Mouse (Mus musculus): ENCODE measurements around the gene Cpsf6. TPM values are rescaled to one million over a fixed set of nuclear protein-coding genes. Genes with fewer than 3 reads are reported as not detected.

The Cpsf6 gene
- polyA plus RNA-seq, 2 experiments from 2014 or later: 116 to 124 TPM

DNA sequence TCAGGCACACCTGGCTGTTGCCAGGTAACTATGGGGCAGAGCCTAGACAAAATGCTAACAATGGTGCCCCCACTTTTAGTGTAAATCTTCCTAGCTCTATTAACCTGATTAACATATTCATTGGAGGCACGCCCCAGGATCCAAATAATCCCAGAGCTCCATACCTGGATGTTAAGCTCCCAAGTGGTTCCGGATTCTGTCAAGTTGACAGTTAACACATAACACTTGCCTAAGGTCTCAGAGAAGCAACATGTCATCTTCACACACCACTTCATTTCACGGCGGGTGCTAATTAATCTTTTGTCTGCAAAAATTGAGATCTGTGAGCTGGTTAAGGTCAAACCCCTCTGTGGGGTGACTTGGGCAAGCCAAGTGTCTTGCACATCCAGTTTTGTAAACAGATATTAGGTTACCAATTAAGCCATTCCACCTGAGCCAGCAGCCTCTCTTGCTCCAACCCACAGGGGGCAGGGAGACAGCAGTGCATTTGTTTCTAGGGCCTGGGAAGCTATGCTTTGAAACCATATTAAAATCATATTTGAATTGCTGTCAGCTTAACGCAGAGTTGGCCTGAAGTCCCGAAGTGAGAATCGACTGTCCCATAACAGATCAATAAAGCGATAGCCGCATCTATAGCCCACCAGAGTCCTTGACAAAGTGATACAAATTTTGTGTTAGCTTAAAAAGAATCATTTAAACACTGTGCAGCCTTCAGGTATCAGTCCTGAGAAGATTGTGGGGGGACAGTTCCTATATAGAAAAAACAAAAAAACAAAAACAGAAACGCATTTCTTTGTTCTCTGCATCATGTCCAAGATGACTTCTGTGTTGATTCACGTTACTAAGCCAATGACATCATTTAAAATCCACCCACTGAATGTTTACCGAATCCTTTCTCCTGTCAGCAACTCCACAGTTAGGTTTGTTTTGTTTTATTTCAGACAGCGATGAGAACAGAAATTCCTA, 34.0 kb upstream of the Cpsf6 start:
- ATAC-seq: no peak

DNA sequence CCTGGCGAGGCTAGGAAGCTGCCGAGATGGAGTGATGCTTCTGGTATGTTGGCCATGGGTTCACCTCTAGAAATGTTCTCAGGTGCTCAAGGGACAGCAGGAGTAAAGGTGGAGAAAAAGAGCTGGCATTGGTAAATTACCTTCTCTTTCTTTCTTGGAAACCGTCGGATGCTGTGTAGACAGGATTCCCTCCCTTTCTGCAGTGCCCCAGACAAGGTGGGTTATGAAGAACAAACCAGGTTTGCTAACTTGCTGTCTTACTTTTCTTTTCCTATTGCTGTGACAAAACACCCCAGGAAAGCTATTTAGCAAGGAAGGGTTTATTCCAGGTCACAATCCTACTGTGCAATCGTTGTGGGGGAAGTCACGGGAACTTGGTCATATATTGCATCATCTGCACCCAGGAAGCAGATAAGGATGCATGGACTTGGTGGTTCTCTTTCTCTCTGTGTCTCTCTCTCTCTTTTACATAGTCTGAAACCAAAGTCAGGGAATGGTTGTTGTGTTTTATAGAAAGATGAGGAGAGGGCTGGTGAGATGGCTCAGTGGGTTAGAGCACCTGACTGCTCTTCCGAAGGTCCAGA, 32.8 kb upstream of the Cpsf6 start:
- no peak for ATAC-seq

DNA sequence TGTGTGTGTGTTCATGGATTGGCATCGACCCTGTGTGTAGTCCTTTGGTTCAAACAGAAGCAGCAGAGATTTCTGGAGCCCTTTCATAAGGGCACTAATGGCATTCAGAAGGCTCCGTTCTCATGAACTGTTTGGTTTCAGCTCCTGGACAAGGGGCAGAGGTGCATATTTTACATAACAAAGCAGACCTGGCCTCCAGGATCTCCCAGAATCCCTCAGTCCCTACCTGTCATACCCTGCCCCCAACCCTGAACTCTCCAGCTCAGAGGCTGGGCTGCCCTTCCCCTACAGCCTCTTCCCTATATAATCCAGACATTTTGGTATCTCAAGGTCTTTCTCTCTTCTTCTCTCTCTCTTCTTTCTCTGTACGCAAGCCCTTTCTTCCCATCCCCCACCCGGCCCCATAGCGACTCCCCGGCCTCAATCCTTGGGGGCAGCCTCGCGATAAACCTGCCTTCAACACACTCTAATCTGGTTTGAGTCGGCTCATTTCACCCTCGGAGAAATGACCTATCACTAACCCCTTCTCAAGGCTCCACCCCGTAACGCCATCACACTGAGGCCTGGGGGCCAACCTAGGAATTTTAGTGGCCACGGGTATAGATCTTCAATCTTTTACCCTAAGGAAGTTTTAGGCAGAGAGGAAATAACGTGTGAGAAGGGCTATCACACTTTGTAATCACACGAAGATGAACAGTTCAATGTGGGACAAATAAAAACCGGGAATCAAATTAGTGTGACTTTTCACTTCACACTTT, 32.1 kb upstream of the Cpsf6 start:
- ATAC-seq: no peak

DNA sequence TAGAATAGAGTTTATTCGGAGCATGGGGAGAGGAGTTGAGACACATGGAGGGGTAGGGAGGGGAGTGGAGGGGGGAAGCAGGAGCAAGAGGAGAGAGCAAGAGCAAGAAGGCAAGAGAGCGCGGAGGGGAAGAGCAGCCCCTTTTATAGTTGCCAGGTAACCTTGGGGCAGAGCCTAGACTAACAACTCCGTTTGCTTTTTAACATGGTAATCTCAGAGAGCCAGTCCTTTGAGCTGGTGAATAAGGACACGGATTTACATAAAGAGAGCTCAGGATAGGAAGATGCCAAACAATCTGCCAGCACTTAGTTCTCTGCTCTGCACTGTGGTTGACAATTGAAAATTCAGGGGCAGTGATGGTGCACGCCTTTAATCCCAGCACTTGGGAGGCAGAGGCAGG, 31.3 kb upstream of the Cpsf6 start:
- ATAC-seq: no peak

DNA sequence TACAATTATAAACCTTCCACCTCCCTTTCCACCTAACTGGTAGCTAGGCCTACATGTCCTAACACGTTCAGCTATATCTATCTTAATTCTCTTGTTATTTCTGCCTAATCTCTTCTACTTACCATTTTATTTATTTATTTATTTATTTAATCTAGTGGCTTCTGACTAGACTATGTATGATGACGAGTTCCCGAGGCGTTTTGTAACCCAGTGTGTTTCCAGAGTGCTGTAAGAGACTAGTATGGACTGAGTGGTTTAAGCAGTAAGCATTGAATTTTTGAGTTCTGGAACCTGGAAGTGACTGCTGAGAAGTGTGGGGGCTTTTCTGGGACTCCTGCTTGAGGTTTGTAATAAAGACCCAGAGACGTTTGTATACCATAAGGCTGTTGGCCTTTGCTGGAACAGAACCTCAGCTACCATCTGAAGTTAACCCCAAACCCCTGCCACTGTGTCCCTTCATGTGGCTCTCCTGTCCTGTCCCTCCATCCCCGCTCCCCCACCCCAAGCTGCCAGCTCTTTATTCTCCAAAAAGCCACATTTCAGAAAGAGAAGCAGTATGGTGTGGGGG, 30.8 kb upstream of the Cpsf6 start:
- no peak for ATAC-seq

DNA sequence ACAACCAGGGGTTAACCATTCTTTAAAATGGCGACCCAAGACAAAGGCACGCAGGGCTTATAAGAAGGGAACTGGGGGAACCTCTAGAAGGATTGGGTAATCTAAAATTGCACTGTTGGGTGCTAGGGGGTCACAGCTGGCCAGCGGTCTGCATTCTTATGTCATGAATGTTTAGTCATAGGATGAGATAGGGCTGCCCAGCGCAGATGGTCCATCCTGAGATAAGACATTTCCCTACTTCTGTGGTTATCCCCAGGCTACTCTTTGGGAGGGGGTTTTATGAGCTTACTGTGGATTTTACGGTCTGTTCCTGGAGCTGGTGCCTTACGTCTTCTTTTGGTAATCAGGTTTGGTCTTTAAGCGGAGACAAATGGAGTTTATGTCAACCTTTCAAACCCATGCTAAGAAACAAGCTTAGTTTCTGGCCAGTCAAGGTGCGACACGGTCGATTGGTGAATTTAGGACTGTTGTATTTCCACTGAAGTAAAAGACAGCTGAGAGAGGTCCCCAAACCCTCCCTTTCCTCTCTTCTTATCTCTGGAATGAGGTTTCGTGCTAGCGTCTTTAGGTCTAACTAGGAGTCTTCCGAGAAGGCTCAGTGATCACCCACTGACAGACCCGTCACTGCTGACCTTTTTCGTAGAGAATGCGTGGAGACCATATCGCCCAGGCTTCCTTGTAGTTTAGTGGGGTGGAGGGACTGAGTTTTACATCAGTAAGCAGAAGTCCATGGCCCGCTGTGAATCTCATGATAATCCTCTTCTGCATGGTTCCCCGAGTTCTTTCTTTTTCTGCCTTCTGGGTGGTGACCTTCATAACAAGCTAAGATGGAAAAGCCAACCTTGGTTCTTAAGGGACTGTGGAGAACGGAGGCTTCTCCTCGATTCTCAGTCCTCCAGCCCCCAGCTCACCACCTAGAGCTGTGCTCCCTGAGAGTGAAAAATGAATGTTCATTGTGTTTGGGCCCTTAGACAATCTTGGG, 29.8 kb upstream of the Cpsf6 start:
- ATAC-seq: no peak

DNA sequence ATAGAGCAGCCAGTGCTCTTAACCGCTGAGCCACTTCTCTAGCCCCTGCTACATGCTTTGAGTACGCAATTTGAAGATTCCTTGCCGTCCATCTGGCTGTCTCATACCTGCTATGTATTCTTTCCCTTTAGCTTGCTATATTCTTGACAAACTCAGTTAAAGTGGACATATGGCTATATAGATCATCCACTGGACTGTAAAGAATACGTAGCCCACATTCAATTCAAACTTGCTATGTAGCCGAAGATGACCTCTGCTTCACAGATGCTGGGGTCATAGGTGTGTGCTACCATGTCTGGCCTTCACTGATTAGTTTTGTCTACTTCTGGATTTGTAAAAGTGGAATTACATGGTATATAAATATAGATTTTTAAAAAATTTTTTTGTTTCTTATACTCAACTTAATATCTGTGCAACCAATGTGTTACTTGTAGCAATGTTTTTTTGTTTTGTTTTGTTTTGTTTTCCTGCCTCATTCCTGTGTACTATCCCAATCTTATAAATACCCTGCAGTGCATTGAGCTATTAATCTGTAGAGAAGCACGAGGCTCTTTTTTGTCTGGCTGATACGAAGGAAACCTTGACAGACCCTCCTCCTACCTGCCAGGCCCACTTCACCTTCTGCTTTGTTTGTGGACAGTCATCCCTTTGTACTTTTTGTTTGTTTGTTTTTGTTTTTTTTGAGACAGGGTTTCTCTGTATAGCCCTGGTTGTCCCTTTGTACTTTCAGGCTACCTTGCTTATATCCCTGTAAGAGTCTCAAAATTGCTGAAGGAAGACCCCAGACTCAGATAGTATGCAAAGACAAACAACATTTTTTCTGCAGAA, 28.9 kb upstream of the Cpsf6 start:
- no peak for ATAC-seq

DNA sequence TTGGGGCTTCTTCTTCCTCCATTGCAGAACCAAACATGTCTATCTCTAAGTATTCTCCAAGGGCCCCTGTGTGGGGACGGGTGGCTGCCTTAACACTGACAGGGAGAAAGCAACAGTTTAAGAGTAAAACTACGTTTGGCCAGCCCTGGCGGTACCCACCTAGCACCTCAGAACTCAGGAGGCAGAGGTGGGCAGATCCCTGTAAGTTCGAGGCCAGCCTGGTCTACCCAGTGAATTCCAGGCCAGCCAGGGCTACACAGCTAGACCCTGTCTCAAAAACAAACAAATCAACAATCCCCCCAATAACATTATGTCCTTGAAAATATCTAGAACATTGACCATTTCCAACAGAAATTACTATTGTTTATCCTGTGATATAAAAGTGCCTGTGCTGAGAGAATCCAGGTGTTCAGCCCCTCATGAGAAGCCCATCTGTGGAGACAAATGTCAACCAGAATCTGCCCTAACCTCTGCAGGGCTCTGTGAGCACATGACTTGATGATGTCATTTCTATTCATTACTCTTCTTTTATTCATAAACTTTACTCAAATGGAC, 28.0 kb upstream of the Cpsf6 start:
- no peak for ATAC-seq

DNA sequence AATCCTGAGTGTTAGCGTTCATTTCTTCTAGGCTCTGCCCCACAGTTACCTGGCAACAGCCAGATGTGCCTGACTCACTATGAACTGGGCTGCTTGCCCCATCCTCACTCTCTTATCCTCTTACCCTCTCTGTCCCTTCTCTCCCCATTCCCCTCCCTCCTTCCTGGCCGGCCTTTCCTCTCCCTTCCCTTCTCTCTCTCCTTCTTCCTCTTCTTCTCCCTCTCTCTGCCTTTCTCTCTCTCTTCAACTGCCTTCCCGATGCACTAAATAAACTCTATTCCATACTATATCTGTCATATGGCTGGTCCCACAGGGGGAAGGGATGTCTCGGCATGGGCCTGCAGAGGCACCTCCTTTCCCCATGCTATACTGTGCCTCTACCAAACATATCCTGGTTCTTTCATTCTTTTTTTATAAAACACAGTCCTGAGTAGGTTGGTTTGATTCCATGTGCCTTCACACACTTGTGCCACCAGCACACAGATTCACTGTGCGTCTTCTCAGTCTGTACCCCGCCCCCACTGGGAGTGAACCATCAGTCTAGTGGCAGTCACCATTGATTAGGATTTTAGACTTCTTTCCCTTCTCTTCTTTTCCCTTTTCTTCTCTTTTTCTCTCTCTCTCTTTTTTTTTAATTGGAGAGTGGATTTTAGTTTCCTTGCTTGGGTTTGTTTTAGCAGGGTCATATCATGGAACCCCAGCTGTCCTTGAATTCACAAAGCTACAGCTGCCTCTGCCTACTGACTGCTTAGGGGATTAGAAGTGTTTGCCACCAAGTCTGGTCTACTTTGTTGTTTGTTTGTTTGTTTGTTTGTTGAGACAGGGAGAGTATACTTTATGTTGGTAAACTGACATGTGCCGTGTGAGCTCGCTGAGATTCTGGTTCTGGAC, 27.3 kb upstream of the Cpsf6 start:
- ATAC-seq: no peak

DNA sequence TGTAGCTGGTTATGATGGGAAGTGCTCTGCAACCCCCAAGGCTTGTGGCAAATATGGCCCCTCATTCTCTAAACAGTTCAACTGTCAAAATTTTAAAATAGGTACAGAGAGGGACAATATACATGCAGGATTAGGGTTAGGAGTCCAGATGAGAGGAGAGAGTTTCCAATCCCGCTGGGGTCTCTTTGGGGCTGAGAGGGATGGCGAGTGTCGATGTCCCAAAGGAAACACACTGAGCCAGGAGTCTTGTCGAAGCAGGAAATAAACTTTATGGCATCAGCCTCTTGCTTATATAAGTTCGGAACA, 26.4 kb upstream of the Cpsf6 start:
- ATAC-seq: no peak

DNA sequence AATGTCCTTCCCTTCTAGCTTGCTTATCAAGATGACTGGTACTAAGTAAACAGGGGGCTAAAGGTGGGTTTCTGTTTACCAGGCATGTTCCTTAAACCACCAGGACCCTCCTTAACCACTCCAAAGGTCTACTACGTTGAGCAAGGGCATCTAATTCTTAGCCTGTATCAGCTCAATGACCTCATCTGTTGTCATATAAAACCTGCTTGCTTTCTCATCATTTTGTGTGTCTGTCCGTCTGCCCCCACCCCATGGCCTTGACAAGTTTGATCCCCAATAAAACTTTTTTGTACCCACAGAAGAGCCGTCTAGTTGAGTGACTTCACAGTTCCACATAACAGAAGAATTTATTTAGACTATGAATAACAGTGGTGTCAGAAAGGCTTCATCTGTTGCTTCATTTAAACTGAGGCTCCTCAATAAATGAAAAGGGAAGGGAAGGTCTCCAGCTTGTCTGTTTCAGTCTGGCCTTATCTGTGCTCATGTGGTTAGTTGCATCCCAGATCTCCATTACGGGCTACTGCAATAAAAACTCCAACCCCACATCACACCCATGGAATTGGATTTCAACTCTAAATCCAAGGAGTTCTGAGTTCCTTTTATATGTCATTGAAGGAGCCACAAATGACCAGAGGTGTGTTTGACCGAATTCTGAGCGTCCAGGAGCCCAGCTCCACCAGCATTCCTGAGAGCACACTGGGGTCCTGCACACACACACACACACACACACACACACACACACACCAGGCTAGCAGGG, 25.9 kb upstream of the Cpsf6 start:
- ATAC-seq: no peak

DNA sequence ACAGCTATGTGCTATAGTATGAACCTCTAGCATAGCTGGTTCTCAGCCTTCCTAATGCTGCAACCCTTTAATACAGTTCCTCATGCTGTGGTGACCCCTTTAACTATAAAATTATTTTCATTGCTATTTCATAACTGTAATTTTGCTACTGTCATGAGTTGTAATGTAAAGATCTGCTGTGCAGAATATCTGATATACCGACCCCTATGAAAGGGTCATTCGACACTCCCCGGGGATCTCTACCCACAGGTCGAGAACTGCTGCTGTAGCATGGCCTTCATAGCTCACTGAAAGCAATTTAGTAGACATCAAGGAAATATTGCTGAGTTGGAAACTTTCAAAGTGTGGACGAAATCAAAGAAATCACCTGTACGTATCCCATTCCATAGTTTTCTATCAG, 24.6 kb upstream of the Cpsf6 start:
- no peak for ATAC-seq

DNA sequence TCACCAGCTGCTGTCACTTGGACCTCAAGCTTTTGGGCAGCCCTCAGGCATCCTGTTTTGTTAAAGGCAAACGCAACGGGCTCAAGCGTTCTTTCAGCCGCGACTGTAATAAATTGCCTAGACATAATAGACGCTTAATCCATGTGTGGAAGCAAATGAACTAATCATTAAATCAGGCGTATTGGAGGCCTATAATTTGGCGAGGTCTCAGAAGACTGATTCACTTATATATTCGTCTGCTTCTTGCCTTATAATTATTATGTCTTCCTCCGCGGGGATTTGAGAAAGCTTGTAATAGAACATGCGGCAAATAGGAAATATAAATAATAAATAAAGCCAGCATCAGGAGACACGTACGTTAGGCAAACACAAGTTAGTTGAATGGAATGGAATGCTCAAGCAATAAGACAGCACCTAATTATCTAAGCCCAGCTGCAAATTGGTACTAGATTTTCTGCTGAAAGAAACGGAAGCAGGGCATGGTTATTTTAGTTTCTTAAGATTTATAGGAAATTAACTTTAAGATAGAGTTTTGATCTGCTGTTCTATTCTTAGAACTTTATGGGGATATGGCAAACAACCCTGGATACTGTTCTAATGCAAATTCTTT, 23.6 kb upstream of the Cpsf6 start:
- ATAC-seq: no peak

DNA sequence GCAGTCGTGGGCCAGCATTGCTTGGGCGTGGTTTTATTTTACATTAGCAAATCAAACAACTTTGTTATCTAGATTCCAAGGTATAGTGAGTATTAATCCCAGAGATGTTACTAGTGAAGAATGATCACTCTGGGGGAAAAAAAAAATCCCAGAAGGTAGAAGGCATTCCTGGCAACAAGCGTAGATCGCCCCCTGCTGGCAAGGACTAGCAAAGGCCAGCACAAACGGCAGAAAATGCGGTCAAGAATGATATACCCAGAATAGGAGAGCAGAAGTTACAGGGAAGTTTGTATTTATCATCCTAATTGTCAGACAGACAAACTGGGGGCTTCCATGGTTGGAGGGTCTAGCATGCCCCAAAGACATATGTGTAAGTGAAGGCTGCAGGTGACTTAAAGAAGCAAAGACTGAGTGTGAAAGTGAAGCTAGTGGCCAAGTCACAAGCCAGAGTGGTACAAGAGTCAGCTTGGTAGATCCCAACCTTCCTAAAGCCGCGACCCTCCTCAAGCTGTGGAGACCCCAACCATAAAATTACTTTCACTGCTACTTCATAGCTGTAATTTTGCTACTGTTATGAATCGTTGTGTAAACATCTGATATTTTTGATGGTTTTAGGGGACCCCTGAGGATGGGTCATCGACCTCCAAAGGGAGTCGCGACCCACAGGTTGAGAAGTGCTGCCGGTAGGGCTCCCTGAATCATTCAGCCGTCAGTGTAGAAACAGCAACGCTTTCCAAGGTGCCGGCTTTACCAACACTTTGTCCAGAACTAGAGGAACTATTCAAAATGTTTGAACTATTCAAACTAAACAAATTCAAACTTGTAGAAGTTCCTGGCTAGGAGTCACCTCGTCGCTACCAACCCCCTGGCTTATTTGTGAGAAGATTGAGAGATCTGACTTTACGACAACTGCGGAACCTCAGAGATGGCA, 22.9 kb upstream of the Cpsf6 start:
- ATAC-seq: no peak

DNA sequence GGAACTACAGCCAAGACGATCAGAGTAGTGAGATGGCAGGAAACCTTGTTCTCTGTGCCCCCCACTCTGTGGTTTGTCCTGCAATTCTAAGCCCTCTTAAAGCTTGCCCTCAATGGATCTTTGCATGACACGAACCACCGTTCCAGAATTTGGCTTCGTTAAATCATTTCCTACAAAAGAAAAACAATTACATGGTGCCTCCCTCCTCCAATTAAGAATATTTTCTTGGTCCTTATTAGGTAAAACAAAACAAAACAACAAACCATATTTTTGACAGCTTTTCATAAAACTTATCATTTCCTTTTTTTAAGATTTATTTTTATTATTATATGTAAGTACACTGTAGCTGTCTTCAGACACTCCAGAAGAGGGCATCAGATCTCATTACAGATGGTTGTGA, 21.5 kb upstream of the Cpsf6 start:
- ATAC-seq: no peak

DNA sequence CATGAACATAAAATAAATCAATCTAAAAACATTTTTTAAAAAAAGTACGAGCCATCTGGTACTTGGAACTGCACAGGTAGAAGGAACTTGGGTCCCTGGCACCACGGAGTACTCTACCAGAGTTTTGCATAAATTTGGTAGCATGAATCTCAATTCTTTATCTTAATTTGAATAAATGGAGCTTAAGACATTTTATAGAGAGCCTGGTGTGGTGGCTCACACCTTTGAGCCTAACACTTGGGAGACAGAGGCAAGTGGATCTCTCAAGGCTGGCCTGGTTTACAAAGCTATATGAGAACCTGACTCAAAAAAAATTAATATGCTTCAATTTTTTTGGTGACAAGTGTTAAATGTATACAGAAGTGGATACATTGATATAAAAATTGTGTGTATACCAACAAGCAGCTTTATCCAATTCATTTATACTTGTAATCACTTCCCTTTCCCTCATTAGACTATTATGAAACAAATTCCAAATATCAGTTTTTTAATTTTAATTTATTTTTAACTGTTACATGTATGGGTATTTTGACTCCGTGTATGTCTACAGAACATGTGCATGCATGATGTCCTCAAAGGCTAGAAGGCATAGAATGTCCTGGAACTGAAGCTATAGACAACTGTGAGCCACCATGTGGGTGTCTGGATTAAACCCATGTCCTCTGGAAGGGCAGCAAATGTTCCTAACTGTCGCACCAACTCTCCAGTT, 20.6 kb upstream of the Cpsf6 start:
- no peak for ATAC-seq

DNA sequence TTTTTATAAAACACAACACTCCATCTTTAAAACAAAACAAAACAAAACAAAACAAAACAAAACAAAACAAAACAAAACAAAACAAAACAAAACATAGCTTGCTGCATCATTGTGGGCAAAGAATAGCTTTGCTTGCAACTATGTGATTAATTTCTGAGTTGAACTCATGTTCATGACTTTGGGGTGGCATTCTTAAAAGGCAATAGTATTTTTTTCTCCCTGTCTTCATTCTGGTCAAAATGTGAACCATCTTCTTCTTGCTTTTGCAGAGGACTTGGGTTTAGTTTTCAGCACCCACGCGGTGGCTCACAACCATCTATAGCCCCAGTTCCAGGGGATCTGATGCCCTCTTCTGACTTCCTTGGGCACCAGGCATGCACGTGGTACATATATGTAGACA, 20.0 kb upstream of the Cpsf6 start:
- no peak for ATAC-seq
